ENCODE assay signal across 10 mouse cellular contexts in genomic region chr6:67530992-67531821, GRCm38 (mm10). TPM values are rescaled to one million over a fixed set of nuclear protein-coding genes. Genes with fewer than 3 reads are reported as not detected.
A peak's percentile ranks its signal among the peaks of the same experiment; 100 is the strongest.
DNase-seq lines count a peak whose midpoint lies in the region; ATAC-seq and TF ChIP-seq lines count a peak whose summit lies in the region.
"Had no signal": no experiment of that assay in that cellular context is flagged by ENCODE, and none has a peak within 500 bp of the region (broad histone marks: within the 10 kb centered on the region; RNA-seq: fewer than 3 reads in every experiment).

No protein-coding gene starts in this region.

- H3K4me3 ChIP-seq in embryonic facial prominence, embryonic 10.5 days = no peak overlapping the region
- no peak overlapping the region for H3K4me3 ChIP-seq in lung, adult 2 months (replicated peaks; ENCODE audit: extremely low read depth, low read depth, low read length)
- no peak overlapping the region for H3K4me3 ChIP-seq in heart, embryonic 12.5 days

- no peak overlapping the region for H3K27ac ChIP-seq in embryonic facial prominence, embryonic 10.5 days (replicated peaks)
- H3K27ac ChIP-seq in heart, embryonic 12.5 days (ENCODE audit: poor library complexity, severe bottlenecking) = no peak overlapping the region

- TF ChIP-seq CTCF in lung, adult 2 months (IDR thresholded peaks at IDR 0.05; ENCODE audit: insufficient read depth, low read length) = no peak

- no peak overlapping the region for H3K4me2 ChIP-seq in heart, embryonic 12.5 days

- 56% methylated on average over 9 of the region's 9 CpGs for WGBS in embryonic facial prominence, embryonic 10.5 days
- 43% methylated on average over 9 of the region's 9 CpGs for WGBS in lung, adult 2 months
- 51% methylated on average over 9 of the region's 9 CpGs for WGBS in heart, embryonic 12.5 days

- peaks cover 62% of the 10 kb centered on the region for H3K27me3 ChIP-seq in embryonic facial prominence, embryonic 10.5 days (replicated peaks; ENCODE audit: low read depth, poor library complexity, severe bottlenecking)
- peaks cover 49% of the 10 kb centered on the region for H3K27me3 ChIP-seq in heart, embryonic 12.5 days (replicated peaks)

- ATAC-seq in heart, embryonic 12.5 days (ENCODE audit: insufficient number of reproducible peaks, low FRiP score) = no peak

- H3K4me1 ChIP-seq in embryonic facial prominence, embryonic 10.5 days = peaks cover 28% of the 10 kb centered on the region
- H3K4me1 ChIP-seq in lung, adult 2 months (ENCODE audit: control insufficient read depth, insufficient read depth, low read length) = no peaks in the 10 kb centered on the region; the same call in 1 of the 2 replicates
- peaks cover 17% of the 10 kb centered on the region for H3K4me1 ChIP-seq in heart, embryonic 12.5 days (replicated peaks)

- DNase-seq in heart, postnatal 4 days = peak; percentile 7
- no peak for DNase-seq in heart, adult 11 months
- peak; percentile 39 for DNase-seq in CD4-positive helper T cell, adult 2 months (ENCODE audit: low read depth, low spot score)
- peak; percentile 24 for DNase-seq in embryonic facial prominence, embryonic 10.5 days (ENCODE audit: low spot score)
- peak; percentile 14 for DNase-seq in lung, adult 2 months
- no peak for DNase-seq in ovary, postnatal 14 days (ENCODE audit: low spot score)
- no peak for DNase-seq in gastrocnemius, adult 18-20 months (ENCODE audit: low spot score)

- H3K9ac ChIP-seq in heart, embryonic 12.5 days = no peak overlapping the region

- no peak for TF ChIP-seq POLR2A in lung, adult 2 months (IDR thresholded peaks at IDR 0.05; ENCODE audit: borderline replicate concordance, extremely low read depth, low read depth, low read length)

- no peaks in the 10 kb centered on the region for H3K36me3 ChIP-seq in embryonic facial prominence, embryonic 10.5 days (replicated peaks)
- no peaks in the 10 kb centered on the region for H3K36me3 ChIP-seq in heart, embryonic 12.5 days

- H3K9me3 ChIP-seq in embryonic facial prominence, embryonic 10.5 days = no peaks in the 10 kb centered on the region
- H3K9me3 ChIP-seq in heart, embryonic 12.5 days (replicated peaks) = no peaks in the 10 kb centered on the region

RNA-seq across cellular contexts. Expression of gene Tacstd2, which starts 4.4 kb away (rescaled TPM):
- not detected for total RNA-seq in heart, postnatal 4 days (2021)
- polyA plus RNA-seq in embryonic facial prominence, embryonic 10.5 days (2016; fragmentation: Nextera tagmentation; extraction: Ambion mirVana) = 6.7 and 9.8 TPM in 2 replicates
- 83.6 and 97.3 TPM in 2 replicates for polyA plus RNA-seq in lung, adult 2 months (2012; rRNA removed)
- total RNA-seq in gastrocnemius, adult 18-20 months (2021) = not detected
- polyA plus RNA-seq in heart, embryonic 12.5 days (2016; fragmentation: Nextera tagmentation; extraction: Ambion mirVana) = 0.49 and 2.0 TPM in 2 replicates

RNA-seq across cellular contexts. Expression of gene Il23r, which starts 39.6 kb away (rescaled TPM):
- total RNA-seq in heart, postnatal 4 days (2021) = not detected
- not detected in 2 replicates for polyA plus RNA-seq in embryonic facial prominence, embryonic 10.5 days (2016; fragmentation: Nextera tagmentation; extraction: Ambion mirVana)
- 0.11 TPM in 1 of 2 replicates, not detected in the other for polyA plus RNA-seq in lung, adult 2 months (2012; rRNA removed)
- total RNA-seq in gastrocnemius, adult 18-20 months (2021) = not detected
- not detected in 2 replicates for polyA plus RNA-seq in heart, embryonic 12.5 days (2016; fragmentation: Nextera tagmentation; extraction: Ambion mirVana)
- total RNA-seq: left cerebral cortex, postnatal 25 days had no signal
- polyA plus RNA-seq: neural tube, embryonic 11.5 days had no signal

Comparison
In these comparisons a context has a peak if more than half of its experiments do, and no peak if none do; other contexts are left out.
1. DNase-seq: peak in heart, postnatal 4 days (single experiment), CD4-positive helper T cell, adult 2 months (single experiment), embryonic facial prominence, embryonic 10.5 days (single experiment) and lung, adult 2 months (single experiment); none in heart, adult 11 months (single experiment), ovary, postnatal 14 days (single experiment) and gastrocnemius, adult 18-20 months (single experiment).